Mouse (Mus musculus) CH12.LX (cell line): ENCODE results near the gene Gper1. TPM values are rescaled to one million over a fixed set of nuclear protein-coding genes. Genes with fewer than 3 reads are reported as not detected.
A peak's percentile ranks its signal among the peaks of the same experiment; 100 is the strongest.

Experiments
- DNase-seq: peaks from one replicate; pipeline ENCODE4 v3.0.0-alpha.2; 2013; ENCODE audit errors: extremely low read depth
- H3K27ac ChIP-seq: 2 replicates; pipeline ENCODE4 v1.5.1; 2012; ENCODE audit warnings: low read depth, mild to moderate bottlenecking, control low read depth, moderate library complexity; ENCODE audit not compliant: insufficient read depth
- H3K27me3 ChIP-seq: replicated peaks from 2 replicates; pipeline ENCODE3; 2012; ENCODE audit warnings: inconsistent platforms
- H3K36me3 ChIP-seq, 2 experiments: replicated peaks in 1 of 2; 2 replicates each; pipeline versions ENCODE3 to v1.6.1; 2012; ENCODE audit warnings: inconsistent platforms in 1 of 2, low read length in 1 of 2, mild to moderate bottlenecking in 1 of 2, mixed read lengths in 1 of 2, moderate library complexity in 1 of 2; ENCODE audit not compliant: control insufficient read depth in 1 of 2, insufficient read depth in 1 of 2
- H3K4me1 ChIP-seq, 2 experiments: 2 replicates each; pipeline ENCODE4 v1.6.1; 2012; ENCODE audit warnings: inconsistent platforms in 1 of 2, moderate library complexity in 1 of 2; ENCODE audit not compliant: insufficient read depth in 2 of 2, control insufficient read depth in 1 of 2
- H3K4me2 ChIP-seq: 2 replicates; pipeline ENCODE4 v1.6.1; 2012; ENCODE audit warnings: low read depth, mild to moderate bottlenecking, control low read depth; ENCODE audit not compliant: poor library complexity, insufficient read depth, severe bottlenecking
- H3K4me3 ChIP-seq, 3 experiments: fragments of 150-350 bp in 1 of 3; sonication (generic) in 1 of 3; replicated peaks in 1 of 3; 2 replicates each; pipeline versions ENCODE3 to v1.5.1; 2011 to 2012; ENCODE audit warnings: low read depth in 2 of 3, low read length in 2 of 3, mild to moderate bottlenecking in 2 of 3, moderate library complexity in 2 of 3, control low read depth in 1 of 3, improper control_type of control experiment in 1 of 3, inconsistent platforms in 1 of 3, mixed read lengths in 1 of 3; ENCODE audit not compliant: poor library complexity in 1 of 3
- H3K79me2 ChIP-seq: replicated peaks from 2 replicates; pipeline ENCODE4 v1.6.1; 2012; ENCODE audit warnings: mild to moderate bottlenecking, moderate library complexity; ENCODE audit not compliant: control insufficient read depth, poor library complexity, insufficient read depth, severe bottlenecking; ENCODE audit errors: extremely low read depth
- H3K9ac ChIP-seq: 2 replicates; pipeline ENCODE4 v1.6.1; 2012; ENCODE audit warnings: low read depth, mild to moderate bottlenecking, control low read depth, moderate library complexity; ENCODE audit not compliant: insufficient read depth
- H3K9me3 ChIP-seq: replicated peaks from 2 replicates; pipeline ENCODE3; 2012; ENCODE audit warnings: low read length, inconsistent platforms, mixed read lengths
- BHLHE40 ChIP-seq: IDR thresholded peaks from 2 replicates; pipeline ENCODE4 v1.6.1; 2011; ENCODE audit warnings: mild to moderate bottlenecking, low read depth, low read length, improper control_type of control experiment
- CHD2 ChIP-seq: IDR thresholded peaks from 2 replicates; pipeline ENCODE4 v1.6.1; 2011; ENCODE audit warnings: low read length, improper control_type of control experiment
- CTCF ChIP-seq, 2 experiments: IDR thresholded peaks in 1 of 2; conservative IDR thresholded peaks in 1 of 2; 2 replicates each; pipeline ENCODE4 v1.5.1; 2011 to 2012; ENCODE audit warnings: low read depth in 2 of 2, low read length in 2 of 2, improper control_type of control experiment in 1 of 2, inconsistent platforms in 1 of 2, mild to moderate bottlenecking in 1 of 2, moderate library complexity in 1 of 2
- E2F4 ChIP-seq: IDR thresholded peaks from 2 replicates; pipeline ENCODE4 v1.6.1; 2011; ENCODE audit warnings: low read depth, low read length, improper control_type of control experiment; ENCODE audit not compliant: insufficient replicate concordance
- ELF1 ChIP-seq: IDR thresholded peaks from 2 replicates; pipeline ENCODE4 v1.6.1; 2014; ENCODE audit warnings: low read depth, mild to moderate bottlenecking, inconsistent platforms, low read length, improper control_type of control experiment
- EP300 ChIP-seq: IDR thresholded peaks from 2 replicates; pipeline ENCODE4 v1.6.1; 2011; ENCODE audit warnings: low read length, improper control_type of control experiment
- ETS1 ChIP-seq: conservative IDR thresholded peaks from 2 replicates; pipeline ENCODE4 v1.6.1; 2012; ENCODE audit warnings: low read depth, mild to moderate bottlenecking, inconsistent platforms, low read length, improper control_type of control experiment, moderate library complexity
- GABPA ChIP-seq: IDR thresholded peaks from 2 replicates; pipeline ENCODE4 v1.6.1; 2012; ENCODE audit warnings: low read depth, low read length, improper control_type of control experiment, inconsistent platforms; ENCODE audit not compliant: insufficient replicate concordance
- HCFC1 ChIP-seq: IDR thresholded peaks from 2 replicates; pipeline ENCODE4 v1.6.1; 2012; ENCODE audit warnings: low read depth, mild to moderate bottlenecking, inconsistent platforms, low read length, improper control_type of control experiment
- IRF4 ChIP-seq: IDR thresholded peaks from 2 replicates; pipeline ENCODE4 v1.6.1; 2014; ENCODE audit warnings: low read depth, mild to moderate bottlenecking, inconsistent platforms, low read length, improper control_type of control experiment
- JUND ChIP-seq: conservative IDR thresholded peaks from 2 replicates; pipeline ENCODE4 v1.6.1; 2011; ENCODE audit warnings: low read depth, low read length, improper control_type of control experiment
- KAT2A ChIP-seq: IDR thresholded peaks from 2 replicates; pipeline ENCODE4 v1.6.1; 2012; ENCODE audit warnings: low read length, improper control_type of control experiment, inconsistent platforms; ENCODE audit not compliant: insufficient replicate concordance
- MAFK ChIP-seq: IDR thresholded peaks from 2 replicates; pipeline ENCODE4 v1.6.1; 2011; ENCODE audit warnings: low read length, improper control_type of control experiment; ENCODE audit not compliant: insufficient replicate concordance
- MAX ChIP-seq: IDR thresholded peaks from 2 replicates; pipeline ENCODE4 v1.6.1; 2011; ENCODE audit warnings: low read length, improper control_type of control experiment
- MAZ ChIP-seq: IDR thresholded peaks from 2 replicates; pipeline ENCODE4 v1.6.1; 2012; ENCODE audit warnings: low read depth, mild to moderate bottlenecking, inconsistent platforms, low read length, improper control_type of control experiment, moderate library complexity
- MYC ChIP-seq: IDR thresholded peaks from 2 replicates; pipeline ENCODE4 v1.6.1; 2011; ENCODE audit warnings: low read depth, mild to moderate bottlenecking, improper control_type of control experiment, low read length
- NELFE ChIP-seq: IDR thresholded peaks from 2 replicates; pipeline ENCODE4 v1.6.1; 2011; ENCODE audit warnings: low read depth, low read length, improper control_type of control experiment
- NRF1 ChIP-seq: IDR thresholded peaks from 2 replicates; pipeline ENCODE4 v1.6.1; 2014; ENCODE audit warnings: low read depth, mild to moderate bottlenecking, inconsistent platforms, low read length, improper control_type of control experiment, moderate library complexity
- PAX5 ChIP-seq: IDR thresholded peaks from 2 replicates; pipeline ENCODE4 v1.6.1; 2012; ENCODE audit warnings: low read length, inconsistent platforms, mixed read lengths
- POLR2A ChIP-seq: IDR thresholded peaks from 2 replicates; pipeline ENCODE4 v1.6.1; 2011; ENCODE audit warnings: low read depth, mild to moderate bottlenecking, improper control_type of control experiment, low read length
- POLR2AphosphoS2 ChIP-seq: IDR thresholded peaks from 2 replicates; pipeline ENCODE4 v1.6.1; 2011; ENCODE audit warnings: low read depth, low read length, improper control_type of control experiment
- RAD21 ChIP-seq: IDR thresholded peaks from 2 replicates; pipeline ENCODE4 v1.6.1; 2011; ENCODE audit warnings: low read depth, mild to moderate bottlenecking, low read length, improper control_type of control experiment, moderate library complexity
- SIN3A ChIP-seq: IDR thresholded peaks from 2 replicates; pipeline ENCODE4 v1.6.1; 2012; ENCODE audit warnings: low read length, improper control_type of control experiment, inconsistent platforms
- SMC3 ChIP-seq: IDR thresholded peaks from 2 replicates; pipeline ENCODE4 v1.6.1; 2011; ENCODE audit warnings: low read depth, low read length, improper control_type of control experiment
- TBP ChIP-seq: conservative IDR thresholded peaks from 2 replicates; pipeline ENCODE4 v1.6.1; 2011; ENCODE audit warnings: low read depth, low read length, improper control_type of control experiment
- TCF12 ChIP-seq: IDR thresholded peaks from 2 replicates; pipeline ENCODE4 v1.6.1; 2014; ENCODE audit warnings: low read depth, mild to moderate bottlenecking, inconsistent platforms, low read length, improper control_type of control experiment
- USF1 ChIP-seq: IDR thresholded peaks from 2 replicates; pipeline ENCODE4 v1.6.1; 2014; ENCODE audit warnings: low read depth, mild to moderate bottlenecking, inconsistent platforms, low read length, improper control_type of control experiment
- USF2 ChIP-seq: conservative IDR thresholded peaks from 2 replicates; pipeline ENCODE4 v1.6.1; 2011; ENCODE audit warnings: low read depth, low read length, improper control_type of control experiment
- ZC3H11A ChIP-seq: IDR thresholded peaks from 2 replicates; pipeline ENCODE4 v1.6.1; 2012; ENCODE audit warnings: low read depth, mild to moderate bottlenecking, inconsistent platforms, low read length, improper control_type of control experiment
- ZKSCAN1 ChIP-seq: IDR thresholded peaks from 2 replicates; pipeline ENCODE4 v1.6.1; 2012; ENCODE audit warnings: low read depth, inconsistent platforms, low read length, improper control_type of control experiment, borderline replicate concordance
- ZMIZ1 ChIP-seq: IDR thresholded peaks from 2 replicates; pipeline ENCODE4 v1.6.1; 2012; ENCODE audit warnings: low read depth, mild to moderate bottlenecking, inconsistent platforms, low read length, improper control_type of control experiment
- ZNF384 ChIP-seq: IDR thresholded peaks from 2 replicates; pipeline ENCODE4 v1.6.1; 2012; ENCODE audit warnings: low read depth, low read length, improper control_type of control experiment, inconsistent platforms
- dilution Hi-C: fragments of 300-500 bp; cut with MboI; formaldehyde crosslinking; loops from 2 replicates; pipeline ENCODE4 v1.14.3; 2020; ENCODE audit warnings: low sequenced_read_pairs; ENCODE audit not compliant: extremely low pct_unique_long_range_greater_than_20kb, extremely low pct_ligation_motif_present
- in situ Hi-C: fragments of 300-500 bp; cut with MboI; formaldehyde crosslinking; loops from 3 replicates; pipeline ENCODE4 v1.14.3; 2019; ENCODE audit warnings: low sequenced_read_pairs, low pct_ligation_motif_present, low pct_unique_long_range_greater_than_20kb, mixed read lengths
- polyA plus RNA-seq: library from polyadenylated mRNA; unstranded; fragments of >175 nt; gene quantifications from 2 replicates; pipeline ENCODE4 v1.2.1, GENCODE M21; 2012; ENCODE audit warnings: low read depth; ENCODE audit not compliant: insufficient read length
- total RNA-seq, 2 experiments: library from RNA; depleted of rRNA; stranded (reverse); fragments of 300-350 nt in 1 of 2; fragments of >200 nt in 1 of 2; gene quantifications; 2 replicates each; pipeline ENCODE4 v1.2.3; 2012 to 2014

Gene Gper1
- total and polyA plus RNA-seq, 3 experiments = 0.13 TPM; not detected in 2

- peak overlapping the region; percentile 51 for H3K9ac ChIP-seq
- no peaks in the 10 kb centered on the region for H3K27me3 ChIP-seq
- peaks cover 4 to 25% of the 10 kb centered on the region in 2 experiments; a peak in 3 of 4 replicates for H3K4me1 ChIP-seq
- no peaks in the 10 kb centered on the region for H3K9me3 ChIP-seq
- dilution Hi-C loops (no loop called here), in situ Hi-C loops (loop anchor here (25.0 kb wide), 1 partner anchor 98 kb away; the partner anchor contains the start of genes Cox19 and Cyp2w1)
- H3K36me3 ChIP-seq = peaks cover 5 to 32% of the 10 kb centered on the region in 2 experiments
- H3K4me3 ChIP-seq = peak overlapping the region; percentile 82 to 85 (median 84)
- peak overlapping the region; percentile 70 for H3K4me2 ChIP-seq
- no peak for DNase-seq
- H3K27ac ChIP-seq = no peak overlapping the region
- H3K79me2 ChIP-seq = peaks cover 3% of the 10 kb centered on the region
- TF ChIP-seq KAT2A (no peak), ZNF384 (peak; percentile 32; the same call in 1 of the 2 replicates)
- TF ChIP-seq, all 38 proteins: peak for 1
These were observed 37.0 kb downstream of the Gper1 start for GRCm38 (mm10) chr5:139459938-139460337.

GRCm38 (mm10) chr5:139460384-139461067, 37.6 kb downstream of the Gper1 start, which contains the start of gene 3110082I17Rik:
Gene 3110082I17Rik (minus strand): TSS chr5:139460527.
- Histone ChIP-seq H3K27me3 (no peaks in the 10 kb centered on the region), H3K27ac (no peak within 1 kb of the TSS), H3K79me2 (peaks cover 3% of the 10 kb centered on the region), H3K4me1 (peaks cover 4 to 25% of the 10 kb centered on the region in 2 experiments; a peak in 3 of 4 replicates), H3K36me3 (peaks cover under 1 to 26% of the 10 kb centered on the region in 2 experiments), H3K9ac (peak within 1 kb of the TSS; percentile 51), H3K9me3 (no peaks in the 10 kb centered on the region), H3K4me2 (peak within 1 kb of the TSS; percentile 70), H3K4me3 (peak within 1 kb of the TSS; percentile 82 to 85 (median 84))
- DNase-seq = peak; percentile 97
- dilution Hi-C loops = no loop called here
- in situ Hi-C loops = loop anchor here (25.0 kb wide), 1 partner anchor 98 kb away; the partner anchor contains the start of genes Cox19 and Cyp2w1
- TF ChIP-seq NRF1 = peak; percentile 54
- TF ChIP-seq POLR2AphosphoS2 = no peak
- no peak for TF ChIP-seq EP300
- TF ChIP-seq IRF4 = peak; percentile 23; the same call in 1 of the 2 replicates
- TF ChIP-seq JUND = no peak
- TF ChIP-seq USF1 = peak; percentile 73
- TF ChIP-seq ZMIZ1 = peak; percentile 41
- TF ChIP-seq TCF12 = peak; percentile 80
- TF ChIP-seq MAZ = no peak
- no peak for TF ChIP-seq TBP
- TF ChIP-seq ZKSCAN1 = no peak
- peak; percentile 100 for TF ChIP-seq SIN3A
- TF ChIP-seq NELFE = peak; percentile 60; the same call in 1 of the 2 replicates
- peak; percentile 97 for TF ChIP-seq MYC
- peak; percentile 40; the same call in 1 of the 2 replicates for TF ChIP-seq GABPA
- TF ChIP-seq MAX = peak; percentile 97
- no peak for TF ChIP-seq RAD21
- peak; percentile 80 for TF ChIP-seq POLR2A
- no peak for TF ChIP-seq ETS1
- no peak for TF ChIP-seq SMC3
- no peak for TF ChIP-seq ZC3H11A
- peak; percentile 78; the same call in 1 of the 2 replicates for TF ChIP-seq ELF1
- peak; percentile 74; the same call in 1 of the 2 replicates for TF ChIP-seq E2F4
- TF ChIP-seq HCFC1 = peak; percentile 89
- TF ChIP-seq USF2 = peak; percentile 64
- no peak for TF ChIP-seq PAX5
- TF ChIP-seq CTCF (conservative IDR thresholded peaks at IDR 0.05 in 1 of 2, IDR thresholded peaks at IDR 0.05 in 1 of 2; ENCODE audit: low read depth in 2 of 2, low read length in 2 of 2) = no peak
- peak; percentile 98 for TF ChIP-seq CHD2
- peak; percentile 100 for TF ChIP-seq BHLHE40
- TF ChIP-seq MAFK = peak; percentile 68; the same call in 1 of the 2 replicates
